Mouse (Mus musculus) brain, embryonic 18.5 days (tissue): ENCODE data around the gene Olfr1044.
"Not testable (repeated sequence)": the region's sequence is repeated elsewhere in the genome, so short reads cannot be mapped to it uniquely, and the experiment has no call there.

ENCODE experiments used
- DNase-seq: peaks from one replicate; pipeline ENCODE4 v3.0.0-alpha.2; 2012; ENCODE audit warnings: low read depth, low spot score

Olfr1044 gene

GRCm38 (mm10) chr2:86177720-86178119 lies at the start of gene Olfr1044:
Gene Olfr1044, minus strand, starts transcription at chr2:86177820.
- DNase-seq = no peak

GRCm38 (mm10) chr2:86219214-86219613 lies 41.6 kb upstream of the Olfr1044 start, which contains the start of gene Olfr1046:
Gene Olfr1046, minus strand, starts transcription at chr2:86219314.
- no peak for DNase-seq

GRCm38 (mm10) chr2:86202909-86203308 lies 25.3 kb upstream of the Olfr1044 start, which contains the start of gene Olfr1045:
Gene Olfr1045, minus strand, starts transcription at chr2:86203009.
- DNase-seq = no peak

- DNase-seq = no peak
These were observed 18.2 kb upstream of the Olfr1044 start for GRCm38 (mm10) chr2:86195863-86196262.

GRCm38 (mm10) chr2:86185583-86185982 lies 8.0 kb upstream of the Olfr1044 start, which contains the start of gene Olfr52:
Gene Olfr52, minus strand, starts transcription at chr2:86185683.
- DNase-seq = no peak

GRCm38 (mm10) chr2:86179950-86180349 lies 2.3 kb upstream of the Olfr1044 start:
- no peak for DNase-seq

DNA sequence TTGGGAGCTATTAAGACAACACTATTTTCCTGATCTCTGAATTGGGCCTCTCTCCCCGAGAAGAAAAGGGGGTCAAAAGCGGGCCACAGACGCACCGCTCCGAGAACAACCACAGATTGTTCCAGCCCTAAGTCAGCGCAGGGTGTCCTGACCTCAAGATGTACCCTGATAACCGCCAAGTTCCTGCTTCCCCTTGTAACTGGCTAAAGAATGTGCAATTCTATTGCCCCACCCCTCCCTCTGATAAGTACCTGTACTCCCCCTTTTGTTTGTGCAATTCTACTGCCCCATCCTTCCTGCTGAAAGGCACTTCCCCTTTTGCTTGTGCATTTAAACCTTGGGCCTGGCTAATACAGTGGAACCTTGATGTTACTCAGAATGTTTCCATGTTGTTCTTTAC lies 2.2 kb downstream of the Olfr1044 start:
- not testable (repeated sequence) for DNase-seq

DNA sequence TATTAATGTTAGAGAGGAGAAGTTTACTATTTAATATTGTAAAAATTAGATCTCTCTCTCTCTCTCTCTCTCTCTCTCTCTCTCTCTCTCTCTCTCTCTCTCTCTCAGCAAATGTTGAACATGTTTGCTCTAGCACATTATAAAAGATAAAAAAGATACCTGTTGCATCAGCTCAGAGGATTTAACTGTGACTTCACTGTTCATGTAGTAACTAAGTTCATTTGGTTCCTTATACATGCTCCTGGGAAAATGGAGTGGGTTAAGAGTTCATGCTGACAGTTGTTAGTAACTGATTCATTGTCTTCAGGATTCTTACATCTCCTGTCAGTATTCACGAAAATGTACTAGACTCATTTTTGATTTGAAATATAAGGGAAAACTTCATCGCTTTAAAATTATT lies 10.2 kb downstream of the Olfr1044 start, which contains the start of gene Olfr1043:
Gene Olfr1043, minus strand, starts transcription at position 101 of the 400 bp plus-strand sequence.
- DNase-seq = no peak

GRCm38 (mm10) chr2:86161738-86162137 lies 15.9 kb downstream of the Olfr1044 start, which contains the start of gene Olfr1042:
Gene Olfr1042, minus strand, starts transcription at chr2:86161838.
- DNase-seq = no peak

GRCm38 (mm10) chr2:86146632-86147031 lies 31.0 kb downstream of the Olfr1044 start, which contains the start of gene Olfr1040:
Gene Olfr1040, minus strand, starts transcription at chr2:86146732.
- DNase-seq = no peak

GRCm38 (mm10) chr2:86135828-86136227 lies 41.8 kb downstream of the Olfr1044 start, which contains the start of gene Olfr1039:
Gene Olfr1039, minus strand, starts transcription at chr2:86135928.
- no peak for DNase-seq
